Mouse (Mus musculus): ENCODE data around the gene Bms1. TPM values are rescaled to one million over a fixed set of nuclear protein-coding genes. Genes with fewer than 3 reads are reported as not detected.

The Bms1 gene
- total and polyA plus RNA-seq, 2 experiments from 2014 or later, result 11.5 to 17.6 TPM

DNA sequence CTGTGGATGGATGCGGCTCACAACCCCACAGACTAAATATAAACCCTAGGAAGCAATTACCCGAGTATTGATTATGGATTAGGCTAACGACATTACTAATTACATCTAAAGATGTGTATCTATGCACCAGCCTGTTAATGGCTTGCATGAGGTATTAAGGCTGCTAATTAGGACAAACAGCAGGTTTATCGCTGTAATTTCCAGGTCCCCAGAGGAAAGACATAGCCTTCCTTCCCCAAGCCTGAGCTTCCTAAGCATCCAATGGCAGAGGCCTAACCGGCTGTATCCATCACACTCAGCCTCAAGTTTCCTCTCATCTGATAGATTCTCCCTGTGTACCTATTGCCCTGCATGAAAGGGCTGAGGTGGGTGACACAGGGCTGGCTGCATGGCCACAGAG is 81.6 kb downstream of the Bms1 start:
- DNase-seq (ENCODE audit: low spot score) (no peak), ATAC-seq (ENCODE audit: insufficient read depth, low read depth) (no peak)
- Histone ChIP-seq H3K9ac (replicated peaks; ENCODE audit: low read depth, low read length) (no peak overlapping the region), H3K9me3 (replicated peaks; ENCODE audit: control insufficient read depth, low read length) (no peaks in the 10 kb centered on the region), H3K36me3 (replicated peaks; ENCODE audit: control insufficient read depth, insufficient read depth, low read length) (no peaks in the 10 kb centered on the region), H3K4me3 (ENCODE audit: low read depth, low read length) (no peak overlapping the region), H3K27me3 (ENCODE audit: control insufficient read depth, insufficient read depth, low read length) (no peaks in the 10 kb centered on the region), H3K27ac (ENCODE audit: low read depth) (no peak overlapping the region), H3K4me2 (ENCODE audit: low read depth, low read length) (no peak overlapping the region), H3K4me1 (ENCODE audit: control insufficient read depth, insufficient read depth) (no peaks in the 10 kb centered on the region)
- WGBS, result 83% methylated on average over 5 of the region's 5 CpGs
- TF ChIP-seq EP300 (IDR thresholded peaks at IDR 0.05; ENCODE audit: low read depth) (no peak), CTCF (IDR thresholded peaks at IDR 0.05; ENCODE audit: low read depth) (no peak)

DNA sequence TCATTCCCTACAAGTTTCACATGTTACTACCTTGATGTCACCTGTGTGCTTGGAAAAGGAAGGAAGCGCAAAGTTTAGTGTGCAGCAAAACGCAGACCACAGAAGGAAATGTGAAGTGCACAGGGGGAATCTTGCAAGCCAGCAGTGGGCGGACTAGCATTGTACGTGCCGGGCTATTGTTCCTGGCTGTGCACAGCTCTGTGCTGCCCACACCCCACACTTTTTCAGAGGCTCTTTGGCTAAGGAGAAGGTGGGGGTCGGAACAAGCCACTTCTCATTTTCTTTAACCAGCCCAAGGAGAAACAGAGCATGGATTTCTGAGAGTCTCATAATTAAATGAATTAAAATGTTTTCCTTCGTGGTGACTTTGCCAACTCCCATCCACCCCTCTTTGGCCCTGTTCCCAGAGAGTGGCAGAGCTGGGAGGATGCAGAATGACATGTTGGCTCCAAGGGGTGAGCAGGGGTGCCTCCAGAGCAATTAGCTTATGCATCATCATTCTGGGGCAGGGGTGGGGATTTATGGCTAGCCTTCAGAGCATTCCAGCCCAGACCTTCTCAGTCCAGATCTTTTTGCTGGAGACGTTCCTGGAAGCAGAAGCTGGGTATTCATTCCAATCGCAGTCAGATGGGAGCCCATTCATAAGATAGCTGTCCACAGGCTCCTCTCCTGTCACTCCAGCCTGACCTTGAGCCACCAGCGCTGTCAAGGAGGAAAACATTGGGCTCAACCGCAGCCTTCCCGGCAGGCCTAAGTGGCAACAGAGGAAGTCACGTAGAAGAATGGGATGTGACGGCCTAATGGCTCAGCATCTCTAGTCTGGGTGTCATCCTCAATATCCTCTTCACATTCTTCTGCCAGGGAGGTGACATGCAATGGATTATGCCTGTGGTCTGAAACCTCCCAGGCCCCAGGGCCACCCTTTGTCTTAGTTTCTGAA is 82.5 kb downstream of the Bms1 start:
- no peak for DNase-seq (ENCODE audit: low spot score)
- 57% methylated on average over 14 of the region's 14 CpGs for WGBS

DNA sequence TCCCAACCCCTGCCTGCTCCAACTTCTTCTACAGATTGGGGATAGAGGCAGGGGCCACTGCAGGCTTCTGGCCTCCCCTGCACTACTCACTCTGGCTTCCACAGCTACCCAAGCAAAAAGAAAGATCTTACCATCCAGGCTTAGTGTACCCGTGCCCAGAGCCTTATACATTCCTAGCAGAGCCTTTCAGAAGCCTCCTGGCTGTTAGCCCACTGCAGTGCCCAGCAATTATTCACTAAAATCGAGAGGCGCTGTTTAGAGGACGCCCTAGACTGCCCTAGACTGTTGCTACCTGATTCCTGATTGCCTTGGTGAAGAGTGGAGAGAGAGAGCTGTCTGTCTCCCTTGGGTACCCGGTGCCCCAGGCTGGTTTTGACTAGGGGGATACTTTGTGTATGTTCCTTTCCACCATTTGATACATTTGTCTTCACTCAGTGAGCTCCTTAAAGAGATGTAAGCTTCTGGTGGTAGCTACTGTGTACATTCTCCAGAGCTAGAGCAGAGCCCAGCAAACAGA is 83.3 kb downstream of the Bms1 start:
- Histone ChIP-seq H3K4me3 (ENCODE audit: low read depth, low read length) (no peak overlapping the region), H3K9me3 (replicated peaks; ENCODE audit: control insufficient read depth, low read length) (no peaks in the 10 kb centered on the region), H3K27ac (ENCODE audit: low read depth) (no peak overlapping the region), H3K4me1 (ENCODE audit: control insufficient read depth, insufficient read depth) (no peaks in the 10 kb centered on the region), H3K27me3 (ENCODE audit: control insufficient read depth, insufficient read depth, low read length) (no peaks in the 10 kb centered on the region), H3K4me2 (ENCODE audit: low read depth, low read length) (no peak overlapping the region), H3K36me3 (replicated peaks; ENCODE audit: control insufficient read depth, insufficient read depth, low read length) (no peaks in the 10 kb centered on the region), H3K9ac (replicated peaks; ENCODE audit: low read depth, low read length) (no peak overlapping the region)
- TF ChIP-seq EP300 (IDR thresholded peaks at IDR 0.05; ENCODE audit: low read depth) (no peak), CTCF (IDR thresholded peaks at IDR 0.05; ENCODE audit: low read depth) (no peak)
- DNase-seq (ENCODE audit: low spot score), result no peak
- no peak for ATAC-seq (ENCODE audit: insufficient read depth, low read depth)
- 61% methylated on average over 5 of the region's 5 CpGs for WGBS

More for the DNA sequence above, 82.5 kb downstream of the Bms1 start:
- no peaks in the 10 kb centered on the region for H3K36me3 ChIP-seq (replicated peaks; ENCODE audit: control insufficient read depth, insufficient read depth, low read length)
- no peak overlapping the region for H3K4me3 ChIP-seq (ENCODE audit: low read depth, low read length)
- H3K4me2 ChIP-seq (ENCODE audit: low read depth, low read length), result no peak overlapping the region
- no peak for TF ChIP-seq CTCF (IDR thresholded peaks at IDR 0.05; ENCODE audit: low read depth)
- no peak for TF ChIP-seq EP300 (IDR thresholded peaks at IDR 0.05; ENCODE audit: low read depth)
- no peak overlapping the region for H3K27ac ChIP-seq (ENCODE audit: low read depth)
- H3K4me1 ChIP-seq (ENCODE audit: control insufficient read depth, insufficient read depth), result no peaks in the 10 kb centered on the region
- no peaks in the 10 kb centered on the region for H3K27me3 ChIP-seq (ENCODE audit: control insufficient read depth, insufficient read depth, low read length)
- no peak for ATAC-seq (ENCODE audit: insufficient read depth, low read depth)
- H3K9ac ChIP-seq (replicated peaks; ENCODE audit: low read depth, low read length), result no peak overlapping the region
- no peaks in the 10 kb centered on the region for H3K9me3 ChIP-seq (replicated peaks; ENCODE audit: control insufficient read depth, low read length)

DNA sequence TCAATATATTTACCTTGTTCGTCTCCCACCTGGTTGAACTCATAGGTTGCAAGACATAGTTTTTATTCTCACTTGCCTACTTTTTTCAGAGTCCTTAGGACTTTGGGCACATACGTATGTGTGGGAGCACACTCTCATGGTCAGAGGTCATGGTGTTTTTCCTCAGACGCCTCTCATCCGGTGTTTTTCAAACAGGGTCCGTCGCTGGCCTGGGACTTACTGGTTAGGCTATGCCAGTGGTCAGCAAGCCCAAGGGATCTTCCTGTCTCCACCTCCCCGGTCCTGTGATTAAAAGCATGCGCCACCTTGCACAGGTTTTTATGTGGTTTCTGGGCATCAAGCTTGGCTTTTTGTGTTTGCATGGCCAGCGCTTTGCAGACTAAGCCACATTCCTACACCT is 85.4 kb downstream of the Bms1 start:
- Histone ChIP-seq H3K9me3 (replicated peaks; ENCODE audit: control insufficient read depth, low read length) (no peaks in the 10 kb centered on the region), H3K27me3 (ENCODE audit: control insufficient read depth, insufficient read depth, low read length) (no peaks in the 10 kb centered on the region), H3K36me3 (replicated peaks; ENCODE audit: control insufficient read depth, insufficient read depth, low read length) (no peaks in the 10 kb centered on the region), H3K4me2 (ENCODE audit: low read depth, low read length) (no peak overlapping the region), H3K4me1 (ENCODE audit: control insufficient read depth, insufficient read depth) (no peaks in the 10 kb centered on the region), H3K4me3 (ENCODE audit: low read depth, low read length) (no peak overlapping the region), H3K27ac (ENCODE audit: low read depth) (no peak overlapping the region), H3K9ac (replicated peaks; ENCODE audit: low read depth, low read length) (no peak overlapping the region)
- 85% methylated on average over 9 of the region's 9 CpGs for WGBS
- DNase-seq (ENCODE audit: low spot score), result no peak
- ATAC-seq (ENCODE audit: insufficient read depth, low read depth), result no peak
- TF ChIP-seq CTCF (IDR thresholded peaks at IDR 0.05; ENCODE audit: low read depth) (no peak), EP300 (IDR thresholded peaks at IDR 0.05; ENCODE audit: low read depth) (no peak)

Small RNA genes within 50 kb of the gene (microRNA-seq; reads per million reads assigned to microRNA genes)
- gene Gm25953, result not detected

Other genes starting within 250 kb of the Bms1 start
- gene Ret, start 221.8 kb downstream of the Bms1 start, total RNA-seq (2014; rRNA removed; ENCODE audit: low replicate concordance), result 0.23 and 3.6 TPM in 2 replicates
- gene Ret, start 221.8 kb downstream of the Bms1 start, polyA plus RNA-seq (2015; fragmentation: Nextera tagmentation; extraction: Ambion mirVana), result 0.34 and 0.38 TPM in 2 replicates
- 0.31 and 2.7 TPM in 2 replicates for gene Zfp248, start 36.1 kb upstream of the Bms1 start, total RNA-seq (2014; rRNA removed; ENCODE audit: low replicate concordance)
- gene Zfp248, start 36.1 kb upstream of the Bms1 start, polyA plus RNA-seq (2015; fragmentation: Nextera tagmentation; extraction: Ambion mirVana), result 2.2 and 2.4 TPM in 2 replicates
- 4.6 and 6.4 TPM in 2 replicates for gene Zfp9, start 59.8 kb upstream of the Bms1 start, total RNA-seq (2014; rRNA removed; ENCODE audit: low replicate concordance)
- 2.9 and 3.0 TPM in 2 replicates for gene Zfp9, start 59.8 kb upstream of the Bms1 start, polyA plus RNA-seq (2015; fragmentation: Nextera tagmentation; extraction: Ambion mirVana)
- 1.4 and 2.6 TPM in 2 replicates for gene Ankrd26, start 142.8 kb upstream of the Bms1 start, total RNA-seq (2014; rRNA removed; ENCODE audit: low replicate concordance)
- 3.9 and 4.0 TPM in 2 replicates for gene Ankrd26, start 142.8 kb upstream of the Bms1 start, polyA plus RNA-seq (2015; fragmentation: Nextera tagmentation; extraction: Ambion mirVana)

Data from heart, postnatal 0 days (tissue).